Mouse (Mus musculus) C2C12 (cell line): Measurements from ENCODE around the gene Fndc9.

ENCODE experiments used
- CEBPB ChIP-seq: IDR thresholded peaks from one replicate; pipeline ENCODE4 v1.6.1; 2011; ENCODE audit warnings: low read depth, mild to moderate bottlenecking, control low read depth, moderate library complexity
- CTCF ChIP-seq: IDR thresholded peaks from one replicate; pipeline ENCODE4 v1.5.1; 2011; ENCODE audit not compliant: control insufficient read depth, insufficient read depth, insufficient read length
- FOSL1 ChIP-seq: IDR thresholded peaks from one replicate; pipeline ENCODE4 v1.8.0; 2011; ENCODE audit warnings: mild to moderate bottlenecking, low read length; ENCODE audit not compliant: poor library complexity, insufficient read depth, severe bottlenecking
- MAX ChIP-seq: IDR thresholded peaks from one replicate; pipeline ENCODE4 v1.6.1; 2011; ENCODE audit warnings: mild to moderate bottlenecking, control low read depth
- MYOD1 ChIP-seq: IDR thresholded peaks from one replicate; pipeline ENCODE4 v1.6.1; 2011; ENCODE audit warnings: low read depth; ENCODE audit not compliant: control insufficient read depth, insufficient read length

GRCm38 (mm10) chr11:46214368-46215230 is 20.7 kb upstream of the Fndc9 start:
- TF ChIP-seq CTCF (no peak), CEBPB (no peak), MAX (no peak), MYOD1 (no peak), FOSL1 (no peak)
